Mouse (Mus musculus) frontal cortex, postnatal 10 days (tissue): ENCODE data around the gene Acly.

Experiments used
- DNase-seq, 2 experiments: peaks; one replicate each; pipeline ENCODE4 v3.0.0; 2022; ENCODE audit warnings: low spot score in 2 of 2, mixed read lengths in 1 of 2

The Acly gene

DNA sequence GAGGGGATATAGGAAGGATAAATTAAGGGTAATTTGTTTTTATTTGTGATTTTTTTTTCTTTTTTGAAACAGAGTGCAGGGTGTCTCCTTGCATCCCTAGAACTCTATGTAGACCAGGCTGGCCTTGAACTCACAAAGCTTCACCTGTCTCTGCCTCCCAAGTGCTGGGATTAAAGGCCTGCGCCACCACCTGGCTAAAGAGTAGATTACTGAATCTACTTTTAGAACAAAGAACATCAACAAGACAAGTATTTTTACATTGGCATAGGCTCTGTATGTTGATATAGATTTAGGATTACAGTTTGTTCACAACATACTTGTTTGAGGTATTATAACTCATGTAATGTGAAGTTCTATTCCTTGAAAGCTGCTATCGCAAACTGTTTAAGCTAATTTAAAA is 17.2 kb downstream of the Acly start:
- no peak for DNase-seq

- DNase-seq: no peak
Observed at GRCm38 (mm10) chr11:100505997-100506396, 21.8 kb downstream of the Acly start.

- no peak for DNase-seq
Observed at GRCm38 (mm10) chr11:100504990-100505660, 22.7 kb downstream of the Acly start.

DNA sequence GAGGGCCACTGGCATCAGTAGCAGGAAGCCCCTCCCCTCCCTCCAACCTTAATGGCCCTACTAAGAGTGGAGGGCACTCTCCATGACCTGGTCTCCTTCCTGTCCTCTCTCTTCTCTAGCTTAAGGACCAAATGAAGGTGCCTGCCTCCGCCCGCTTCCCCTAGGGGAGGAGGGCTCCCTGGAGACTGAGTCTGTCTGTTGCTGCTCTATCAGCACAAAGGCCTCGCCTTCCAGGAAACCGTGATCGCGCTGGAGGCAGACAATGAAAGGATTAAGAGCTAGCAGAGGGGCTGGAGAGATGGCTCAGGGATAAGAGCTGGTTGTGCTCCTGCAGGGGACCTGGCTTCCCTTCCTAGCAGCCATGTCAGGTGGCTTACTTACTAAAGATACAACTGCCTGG is 26.5 kb downstream of the Acly start:
- DNase-seq: no peak

DNA sequence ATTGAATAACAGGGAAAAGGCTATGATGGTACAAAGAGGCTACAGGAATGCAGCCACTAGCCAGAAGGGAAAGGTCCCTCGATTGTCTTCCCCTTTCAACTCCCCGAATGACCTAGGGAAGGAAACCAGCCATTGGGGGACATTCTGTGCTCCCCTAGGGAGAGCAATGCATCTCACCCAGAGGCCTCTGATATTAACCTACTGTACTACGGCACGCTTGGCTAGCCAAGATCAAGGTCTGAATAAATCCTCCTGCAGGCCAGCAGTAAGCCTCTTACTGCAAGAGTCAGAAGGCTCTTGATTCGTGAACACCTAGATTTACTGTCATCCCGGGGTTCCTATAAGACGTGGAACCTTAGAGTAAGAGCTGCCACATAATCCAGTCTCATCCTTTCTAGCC is 27.1 kb downstream of the Acly start:
- no peak for DNase-seq

- no peak for DNase-seq
Observed at GRCm38 (mm10) chr11:100500241-100500640, 27.6 kb downstream of the Acly start.

- no peak for DNase-seq
Observed at GRCm38 (mm10) chr11:100493771-100494170, 34.0 kb downstream of the Acly start.

- no peak for DNase-seq
Observed at GRCm38 (mm10) chr11:100490951-100491350, 36.8 kb downstream of the Acly start.

DNA sequence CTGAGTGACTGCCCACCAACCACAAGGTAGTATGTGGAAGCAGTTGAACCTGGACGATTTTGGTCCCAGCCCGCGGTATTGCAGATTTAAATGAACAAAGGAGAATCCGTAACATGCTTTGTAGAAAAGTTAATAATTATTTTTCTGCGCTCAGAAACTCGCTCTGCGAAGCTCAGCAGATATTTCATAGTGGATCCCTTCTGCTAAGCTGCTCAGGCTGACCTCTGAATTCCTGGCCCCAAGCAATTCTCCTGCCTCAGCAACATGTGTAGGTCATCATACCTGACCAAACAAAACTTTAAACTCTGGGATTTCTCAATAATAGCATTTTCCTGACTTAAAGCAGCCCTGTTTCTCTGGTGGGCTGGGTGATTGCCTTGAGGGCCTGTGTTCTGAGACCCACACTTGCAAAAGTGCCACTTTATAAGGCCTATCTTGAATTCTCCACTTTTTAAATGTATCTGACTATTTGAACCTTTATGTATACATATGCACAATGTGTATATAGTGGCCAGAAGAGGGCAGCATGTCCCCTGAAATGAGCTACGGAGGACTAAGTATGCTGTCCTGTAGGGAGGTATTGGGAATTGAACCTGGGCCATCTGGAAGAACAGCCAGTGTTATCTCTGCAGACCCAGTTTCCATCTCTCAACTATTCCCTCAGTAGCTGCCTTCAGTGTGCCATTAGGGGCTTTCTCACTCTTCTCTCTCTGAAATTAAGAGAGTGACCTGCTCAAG is 41.8 kb downstream of the Acly start:
- no peak for DNase-seq

- DNase-seq: no peak
Observed at GRCm38 (mm10) chr11:100484461-100484860, 43.3 kb downstream of the Acly start.

- no peak for DNase-seq
Observed at GRCm38 (mm10) chr11:100479152-100479551, 48.6 kb downstream of the Acly start.

GRCm38 (mm10) chr11:100476281-100476680 is 51.5 kb downstream of the Acly start:
- DNase-seq: no peak

DNA sequence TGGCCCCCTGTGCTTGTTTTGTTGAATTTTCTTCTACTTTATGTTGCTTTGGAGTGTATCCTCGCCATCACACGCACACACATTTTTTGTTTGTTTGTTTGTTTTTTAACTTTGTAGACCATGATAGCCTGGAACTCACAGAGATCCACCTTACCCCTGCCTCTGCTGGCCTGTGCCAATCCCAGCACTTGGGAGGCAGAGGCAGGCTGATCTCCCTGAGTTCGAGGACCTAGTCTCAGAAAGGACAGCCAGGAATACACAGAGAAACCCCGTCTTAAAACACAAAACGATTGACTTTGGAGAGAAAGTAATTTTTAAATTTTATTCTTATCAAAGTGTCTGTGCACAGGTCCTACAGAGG is 54.9 kb downstream of the Acly start:
- DNase-seq: no peak

GRCm38 (mm10) chr11:100472197-100472934 is 55.4 kb downstream of the Acly start, which contains the start of gene Klhl11:
Gene Klhl11 (minus strand): TSS chr11:100472741.
- peak; percentile 80 to 89 for DNase-seq

- DNase-seq: peak in 1 of 2 experiments; percentile 16
Observed at GRCm38 (mm10) chr11:100471352-100472196, 56.2 kb downstream of the Acly start.

DNA sequence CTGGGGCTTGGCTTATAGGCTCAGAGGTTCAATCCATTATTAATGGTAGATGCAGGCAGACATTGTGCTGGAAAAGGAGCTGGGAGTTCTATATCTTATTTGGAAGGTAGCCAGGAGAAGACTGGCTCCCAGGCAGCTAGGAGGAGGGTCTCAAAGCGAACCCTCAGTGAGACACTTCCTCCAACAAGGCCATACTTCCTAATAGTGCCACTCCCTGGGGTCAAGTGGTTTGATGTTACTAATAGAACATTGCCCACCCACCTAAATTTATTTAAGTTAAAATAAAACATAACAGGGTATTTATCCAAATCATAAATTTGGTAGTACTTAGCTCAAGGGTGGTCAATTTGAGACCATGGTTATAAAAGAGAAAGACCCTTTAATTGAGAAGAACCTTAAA is 62.0 kb downstream of the Acly start:
- no peak for DNase-seq

GRCm38 (mm10) chr11:100465229-100465792 is 62.5 kb downstream of the Acly start:
- no peak for DNase-seq

DNA sequence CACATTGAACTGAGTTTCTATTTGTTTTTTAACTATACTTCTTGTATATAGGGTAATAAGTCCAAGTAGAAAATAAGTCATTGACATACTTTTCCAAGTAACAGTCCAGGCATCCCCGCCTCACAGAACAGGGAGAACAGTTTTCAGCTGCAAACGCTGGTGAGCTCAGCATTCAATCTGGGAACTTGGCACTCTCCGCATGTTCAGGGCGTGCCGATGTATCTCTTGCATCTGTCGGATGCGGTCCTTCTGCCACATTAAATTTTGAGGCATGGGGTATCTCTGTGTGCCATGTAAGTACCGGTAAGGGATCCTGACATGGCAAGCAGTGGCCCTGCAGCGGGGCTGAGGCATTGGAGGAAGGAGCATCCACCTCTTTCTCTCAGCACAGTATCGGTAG is 65.1 kb downstream of the Acly start:
- DNase-seq: no peak

DNA sequence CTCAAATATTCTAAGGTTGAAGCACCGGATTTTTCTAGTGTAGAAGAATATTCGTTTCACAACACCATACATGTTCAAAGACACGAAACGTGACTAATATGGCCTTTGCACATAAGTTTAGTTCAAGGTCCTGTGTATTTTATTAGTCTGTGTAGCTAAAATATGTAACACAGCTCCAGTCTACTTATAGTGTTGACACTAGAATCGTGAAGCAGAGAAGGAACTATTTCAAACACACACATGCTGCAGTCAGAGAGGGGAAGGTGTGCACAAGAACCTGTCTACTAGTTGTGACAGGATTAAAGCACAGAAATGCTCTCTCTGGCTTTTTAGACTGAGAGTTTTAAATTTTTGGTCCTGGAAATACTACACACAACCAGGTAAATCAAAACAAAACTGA is 70.1 kb downstream of the Acly start:
- no peak for DNase-seq

- DNase-seq: no peak
Observed at GRCm38 (mm10) chr11:100457247-100457646, 70.6 kb downstream of the Acly start.

DNA sequence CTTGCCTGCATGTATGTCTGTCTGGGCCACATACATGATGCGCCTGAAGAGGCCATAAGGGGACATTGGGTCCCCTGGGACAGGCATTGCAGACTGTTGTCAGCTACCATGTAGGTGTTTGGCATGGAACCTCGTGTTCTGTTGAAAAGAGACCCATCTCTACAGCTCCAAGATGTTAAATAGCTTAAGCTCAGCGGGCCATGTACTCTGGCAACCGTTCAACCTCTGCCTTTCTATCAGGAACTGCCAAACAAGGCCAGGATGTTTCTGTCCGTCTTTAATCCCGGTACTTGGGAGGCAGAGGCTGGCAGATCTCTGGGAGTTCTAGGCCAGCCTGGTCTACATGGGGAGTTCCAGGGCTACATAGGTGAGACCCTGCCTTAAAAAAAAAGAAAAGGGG is 85.2 kb downstream of the Acly start:
- no peak for DNase-seq
